Mouse (Mus musculus) hindbrain, postnatal 0 days (tissue): ENCODE measurements around the gene Alox15. TPM values are rescaled to one million over a fixed set of nuclear protein-coding genes. Genes with fewer than 3 reads are reported as not detected.

Experiments
- ATAC-seq: fragments of 200-750 bp; cut with Nextera tagmentation; 2 replicates; pipeline ENCODE4 v1.8.0; 2017; ENCODE audit warnings: mild to moderate bottlenecking, moderate TSS enrichment, moderate library complexity
- DNase-seq: peaks from one replicate; pipeline ENCODE4 v3.0.0-alpha.2; 2015; ENCODE audit warnings: low spot score
- H3K27ac ChIP-seq: fragments of 300-500 bp; sonication (generic); 2 replicates; pipeline ENCODE4 v1.5.1; 2014; ENCODE audit warnings: mild to moderate bottlenecking
- H3K27me3 ChIP-seq: fragments of 300-500 bp; sonication (generic); 2 replicates; pipeline ENCODE4 v1.6.1; 2014; ENCODE audit warnings: low read length, mixed read lengths; ENCODE audit not compliant: insufficient read depth
- H3K36me3 ChIP-seq: fragments of 300-500 bp; sonication (generic); 2 replicates; pipeline ENCODE4 v1.6.1; 2014; ENCODE audit warnings: low read length, mixed read lengths; ENCODE audit not compliant: insufficient read depth
- H3K4me1 ChIP-seq: fragments of 300-500 bp; sonication (generic); 2 replicates; pipeline ENCODE4 v1.6.1; 2014; ENCODE audit warnings: antibody characterized with exemption, low read length, mixed read lengths; ENCODE audit not compliant: insufficient read depth
- H3K4me2 ChIP-seq: fragments of 300-500 bp; sonication (generic); 2 replicates; pipeline ENCODE4 v1.6.1; 2014; ENCODE audit warnings: low read depth, mild to moderate bottlenecking, low read length, moderate library complexity, mixed read lengths
- H3K4me3 ChIP-seq: fragments of 300-500 bp; sonication (generic); 2 replicates; pipeline ENCODE4 v1.5.1; 2014; ENCODE audit warnings: low read length
- H3K9ac ChIP-seq: fragments of 300-500 bp; sonication (generic); replicated peaks from 2 replicates; pipeline ENCODE4 v1.6.1; 2014; ENCODE audit warnings: mild to moderate bottlenecking, low read length, moderate library complexity, mixed read lengths
- H3K9me3 ChIP-seq: fragments of 300-500 bp; sonication (generic); 2 replicates; pipeline ENCODE4 v1.6.1; 2016; ENCODE audit warnings: low read length, mixed read lengths
- CTCF ChIP-seq: IDR thresholded peaks from 2 replicates; pipeline ENCODE4 v1.5.1; 2016; ENCODE audit warnings: antibody characterized with exemption, control low read depth, low read depth
- WGBS: fragments of 180-500 bp; shearing (Covaris S2); extraction: QIAGEN DNeasy Blood & Tissue Kit; methylation state at CpG from one replicate; pipeline ENCODE4 v1.1.7; 2014; 5-methylcytosine and 5-hydroxymethylcytosine counted together
- polyA plus RNA-seq: library from polyadenylated mRNA; unstranded; fragments of >200 nt; fragmentation: Nextera tagmentation; extraction: Ambion mirVana; gene quantifications from 2 replicates; pipeline ENCODE4 v1.2.1, GENCODE M21; 2015
- total RNA-seq: library from RNA; depleted of rRNA; stranded (reverse); fragments of >200 nt; gene quantifications from 2 replicates; pipeline ENCODE4 v1.2.3, GENCODE M21; 2014

The Alox15 gene
- total and polyA plus RNA-seq, 2 experiments from 2014 or later: not detected

DNA sequence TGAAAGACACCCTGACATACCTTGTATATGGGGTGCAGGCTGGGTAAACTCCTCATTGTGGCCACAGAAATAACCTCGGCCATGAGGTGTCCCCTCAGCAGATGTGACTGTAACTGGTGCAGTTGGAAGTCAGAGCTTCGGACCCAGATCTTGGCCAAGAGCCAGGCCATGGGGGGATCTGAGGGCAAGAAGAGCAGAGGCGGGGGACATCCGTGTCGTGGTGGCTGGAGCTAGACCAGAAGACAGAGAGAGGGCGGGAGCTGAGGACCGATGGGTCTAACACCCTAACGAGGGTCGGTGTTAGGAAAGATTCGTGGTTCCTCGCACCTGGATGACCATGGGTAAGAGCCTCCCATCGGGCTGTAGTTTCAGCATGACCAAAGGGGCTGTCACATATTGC, 32.2 kb downstream of the Alox15 start:
- no peaks in the 10 kb centered on the region for H3K9me3 ChIP-seq
- ATAC-seq (no peak), DNase-seq (no peak)
- no peak overlapping the region for H3K9ac ChIP-seq
- no peak overlapping the region for H3K4me2 ChIP-seq
- no peak overlapping the region for H3K4me3 ChIP-seq
- H3K27me3 ChIP-seq: peaks cover 22% of the 10 kb centered on the region
- no peaks in the 10 kb centered on the region for H3K36me3 ChIP-seq
- whole genome bisulfite sequencing: 72% methylated on average over 12 of the region's 12 CpGs
- no peak for TF ChIP-seq CTCF
- H3K4me1 ChIP-seq: no peaks in the 10 kb centered on the region
- H3K27ac ChIP-seq: no peak overlapping the region

DNA sequence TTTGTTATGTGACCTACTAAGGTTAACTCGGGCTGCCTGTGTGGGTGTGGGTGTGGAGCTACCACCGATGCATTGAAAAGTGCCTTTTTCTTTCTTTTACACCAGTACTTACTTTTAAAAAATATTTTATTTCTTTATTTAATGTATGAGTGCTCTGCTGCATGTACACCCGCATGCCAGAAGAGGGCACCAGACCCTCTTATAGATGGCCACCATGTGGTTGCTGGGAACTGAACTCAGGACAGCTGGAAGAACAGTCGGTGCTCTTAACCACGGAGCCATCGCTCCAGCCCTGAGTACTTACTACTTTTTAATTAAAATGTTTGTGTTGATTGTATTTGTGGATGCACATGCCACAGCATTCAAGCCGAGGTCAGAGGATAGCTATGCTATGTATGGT, 38.0 kb downstream of the Alox15 start:
- Histone ChIP-seq H3K27me3 (no peaks in the 10 kb centered on the region), H3K9ac (no peak overlapping the region), H3K4me1 (no peaks in the 10 kb centered on the region), H3K27ac (no peak overlapping the region), H3K4me2 (no peak overlapping the region), H3K4me3 (no peak overlapping the region), H3K9me3 (no peaks in the 10 kb centered on the region), H3K36me3 (no peaks in the 10 kb centered on the region)
- peak; percentile 53 for TF ChIP-seq CTCF
- ATAC-seq (no peak), DNase-seq (no peak)
- WGBS: 43% methylated on average over 7 of the region's 7 CpGs

DNA sequence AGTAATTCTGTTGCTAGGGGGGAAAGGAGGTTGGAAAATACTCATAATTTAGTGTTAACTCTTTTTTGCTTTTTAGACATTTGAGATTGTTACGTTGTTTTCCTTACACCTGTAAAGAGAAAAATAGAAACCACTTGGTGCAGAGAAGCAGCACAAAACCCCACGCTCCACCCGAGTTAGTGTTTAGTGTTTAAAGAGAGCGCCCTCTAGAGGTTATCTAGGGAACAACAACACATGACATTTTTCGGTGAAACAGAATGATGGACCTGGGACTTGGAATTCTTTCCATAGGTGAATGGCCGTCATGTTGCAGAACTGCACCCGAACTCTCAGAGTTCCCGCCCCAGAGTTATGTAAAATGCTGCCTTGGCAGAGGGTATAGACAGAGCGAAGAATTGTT, 42.5 kb downstream of the Alox15 start:
- ATAC-seq: no peak
- Histone ChIP-seq H3K9me3 (no peaks in the 10 kb centered on the region), H3K36me3 (no peaks in the 10 kb centered on the region), H3K4me3 (no peak overlapping the region), H3K27ac (no peak overlapping the region), H3K4me1 (no peaks in the 10 kb centered on the region), H3K9ac (no peak overlapping the region), H3K4me2 (no peak overlapping the region), H3K27me3 (no peaks in the 10 kb centered on the region)
- peak; percentile 76 for DNase-seq
- WGBS: 23% methylated on average over 9 of the region's 9 CpGs
- TF ChIP-seq CTCF: peak; percentile 77

DNA sequence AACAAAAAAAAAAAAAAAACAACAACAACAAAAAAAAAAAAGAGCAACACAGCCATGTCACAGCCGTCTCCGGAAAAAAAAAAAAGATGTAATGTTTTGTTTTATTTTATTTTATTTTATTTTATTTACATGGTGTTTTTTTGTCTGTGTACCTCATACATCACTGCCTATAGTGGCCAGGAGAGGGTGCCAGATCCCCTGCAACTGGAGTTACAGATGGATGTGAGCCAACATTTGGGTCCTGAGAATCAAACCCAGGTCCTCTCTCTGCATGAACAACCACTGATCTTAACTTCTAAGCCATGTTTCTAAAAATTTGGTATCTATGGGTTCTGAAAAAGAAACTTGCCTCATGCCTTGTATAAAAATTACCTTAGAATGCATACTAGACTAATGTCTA, 43.5 kb downstream of the Alox15 start:
- Histone ChIP-seq H3K9me3 (no peaks in the 10 kb centered on the region), H3K36me3 (no peaks in the 10 kb centered on the region), H3K9ac (no peak overlapping the region), H3K4me3 (no peak overlapping the region), H3K4me1 (no peaks in the 10 kb centered on the region), H3K27me3 (no peaks in the 10 kb centered on the region), H3K4me2 (no peak overlapping the region), H3K27ac (no peak overlapping the region)
- 93% methylated on average over 2 of the region's 2 CpGs for WGBS
- ATAC-seq (no peak), DNase-seq (no peak)
- TF ChIP-seq CTCF: peak; percentile 9; the same call in 1 of the 2 replicates

DNA sequence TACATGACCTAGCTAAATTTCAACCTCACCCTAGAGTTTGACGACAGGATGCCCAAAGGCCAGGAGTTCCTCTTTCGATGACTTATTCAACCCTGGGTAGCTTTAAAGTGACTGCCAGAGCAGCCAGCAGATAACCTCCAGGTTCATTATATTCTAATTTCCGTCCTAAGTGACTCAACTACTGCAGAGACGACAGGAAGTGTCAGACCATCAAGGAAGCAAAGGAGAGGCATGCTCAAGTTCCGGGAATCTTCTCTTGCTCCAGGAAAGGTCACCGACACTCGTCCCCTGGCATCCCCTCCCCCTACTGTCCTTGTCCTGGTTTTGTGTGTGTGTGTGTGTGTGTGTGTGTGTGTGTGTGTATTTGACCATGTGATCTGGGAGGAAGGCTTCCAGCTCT, 45.7 kb downstream of the Alox15 start:
- ATAC-seq (no peak), DNase-seq (no peak)
- H3K27me3 ChIP-seq: no peaks in the 10 kb centered on the region
- H3K9ac ChIP-seq: no peak overlapping the region
- H3K36me3 ChIP-seq: no peaks in the 10 kb centered on the region
- no peaks in the 10 kb centered on the region for H3K9me3 ChIP-seq
- H3K4me3 ChIP-seq: no peak overlapping the region
- no peaks in the 10 kb centered on the region for H3K4me1 ChIP-seq
- no peak for TF ChIP-seq CTCF
- H3K4me2 ChIP-seq: no peak overlapping the region
- WGBS: 66% methylated on average over 7 of the region's 7 CpGs
- H3K27ac ChIP-seq: no peak overlapping the region

DNA sequence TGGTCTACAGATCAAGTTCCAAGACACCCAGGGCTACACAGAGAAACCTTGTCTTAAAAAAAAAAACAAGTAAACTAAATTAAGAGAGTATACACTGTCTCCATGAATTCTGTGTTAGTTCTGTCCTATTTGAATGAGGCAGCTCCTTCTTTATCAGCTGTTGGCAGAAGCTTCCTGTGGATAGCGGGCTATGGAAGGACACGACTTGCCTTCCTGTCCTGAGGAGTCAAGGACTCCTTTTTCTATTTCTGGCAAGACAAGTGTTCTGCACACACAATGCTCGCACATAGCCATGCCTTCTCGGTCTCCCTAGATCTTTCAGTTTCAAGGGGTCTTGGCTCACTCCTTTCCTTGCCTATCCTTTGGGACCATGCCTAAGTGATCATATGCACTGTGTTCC, 49.5 kb downstream of the Alox15 start:
- Histone ChIP-seq H3K36me3 (no peaks in the 10 kb centered on the region), H3K4me3 (no peak overlapping the region), H3K27me3 (no peaks in the 10 kb centered on the region; the same call in 1 of the 2 replicates), H3K4me1 (no peaks in the 10 kb centered on the region), H3K9me3 (no peaks in the 10 kb centered on the region), H3K4me2 (no peak overlapping the region), H3K9ac (no peak overlapping the region), H3K27ac (no peak overlapping the region)
- WGBS: 84% methylated on average over 4 of the region's 4 CpGs
- no peak for TF ChIP-seq CTCF
- ATAC-seq (no peak), DNase-seq (no peak)

DNA sequence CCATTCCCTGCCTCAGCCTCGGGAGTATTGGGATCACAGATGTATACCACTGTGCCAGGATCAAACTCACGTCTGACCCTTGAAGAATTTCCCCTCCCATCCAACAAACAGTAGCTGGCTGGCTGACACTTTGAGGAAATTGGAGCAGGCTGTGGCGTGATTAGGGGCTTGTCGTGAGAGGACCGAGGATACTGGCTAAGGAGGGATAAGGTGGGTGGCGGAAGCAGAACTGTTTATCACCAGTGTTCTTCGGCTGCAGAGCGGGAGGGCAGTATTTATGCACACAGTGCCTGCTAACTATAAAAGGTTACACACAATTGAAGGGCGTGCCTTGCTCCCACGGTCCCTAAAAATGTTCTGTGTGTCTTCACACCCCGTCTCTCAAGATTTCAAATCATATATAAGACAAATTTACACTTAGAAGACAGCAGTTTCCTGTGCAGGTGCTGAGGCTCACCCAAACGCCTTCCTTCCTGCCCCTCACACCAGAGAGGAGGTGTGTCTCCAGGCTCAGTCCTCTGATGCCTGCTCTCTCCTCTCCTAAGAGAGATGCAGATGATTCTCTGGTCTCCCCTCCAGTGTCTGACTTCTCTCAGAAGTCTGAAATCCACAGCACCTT, 53.9 kb downstream of the Alox15 start:
- Histone ChIP-seq H3K27ac (no peak overlapping the region), H3K9me3 (no peaks in the 10 kb centered on the region), H3K27me3 (no peaks in the 10 kb centered on the region; the same call in 1 of the 2 replicates), H3K4me1 (no peaks in the 10 kb centered on the region), H3K4me3 (no peak overlapping the region), H3K36me3 (no peaks in the 10 kb centered on the region), H3K4me2 (no peak overlapping the region), H3K9ac (no peak overlapping the region)
- WGBS: 69% methylated on average over 12 of the region's 12 CpGs
- ATAC-seq (no peak), DNase-seq (no peak)
- TF ChIP-seq CTCF: no peak
